Mouse (Mus musculus) heart, embryonic 12.5 days (tissue): ENCODE data around the gene Cep89. TPM values are rescaled to one million over a fixed set of nuclear protein-coding genes. Genes with fewer than 3 reads are reported as not detected.

Source experiments
- ATAC-seq: fragments of 200-750 bp; cut with Nextera tagmentation; 2 replicates; pipeline ENCODE4 v1.8.0; 2017; ENCODE audit warnings: moderate TSS enrichment, moderate library complexity; ENCODE audit not compliant: insufficient number of reproducible peaks, low FRiP score
- H3K27ac ChIP-seq: fragments of 300-500 bp; sonication (generic); 2 replicates; pipeline ENCODE4 v1.5.1; 2016; ENCODE audit warnings: mild to moderate bottlenecking, moderate library complexity; ENCODE audit not compliant: poor library complexity, severe bottlenecking
- H3K27me3 ChIP-seq: fragments of 300-500 bp; sonication (generic); replicated peaks from 2 replicates; pipeline ENCODE4 v1.6.1; 2016; ENCODE audit warnings: mild to moderate bottlenecking, moderate library complexity
- H3K36me3 ChIP-seq: fragments of 300-500 bp; sonication (generic); 2 replicates; pipeline ENCODE4 v1.6.1; 2016; ENCODE audit warnings: mild to moderate bottlenecking, moderate library complexity
- H3K4me1 ChIP-seq: fragments of 300-500 bp; sonication (generic); replicated peaks from 2 replicates; pipeline ENCODE4 v1.6.1; 2016; ENCODE audit warnings: mild to moderate bottlenecking
- H3K4me2 ChIP-seq: fragments of 300-500 bp; sonication (generic); 2 replicates; pipeline ENCODE4 v1.6.1; 2016; ENCODE audit warnings: mild to moderate bottlenecking, moderate library complexity
- H3K4me3 ChIP-seq: fragments of 300-500 bp; sonication (generic); 2 replicates; pipeline ENCODE4 v1.5.1; 2016; ENCODE audit warnings: mild to moderate bottlenecking
- H3K9ac ChIP-seq: fragments of 300-500 bp; sonication (generic); 2 replicates; pipeline ENCODE4 v1.6.1; 2016; ENCODE audit warnings: mild to moderate bottlenecking, moderate library complexity
- H3K9me3 ChIP-seq: fragments of 300-500 bp; sonication (generic); replicated peaks from 2 replicates; pipeline ENCODE4 v1.6.1; 2016; ENCODE audit warnings: mild to moderate bottlenecking, moderate library complexity
- WGBS: fragments of 180-500 bp; shearing (Covaris S2); methylation state at CpG from one replicate; pipeline ENCODE4 v1.1.7; 2016; 5-methylcytosine and 5-hydroxymethylcytosine counted together
- polyA plus RNA-seq: library from polyadenylated mRNA; unstranded; fragments of >200 nt; fragmentation: Nextera tagmentation; extraction: Ambion mirVana; gene quantifications from 2 replicates; pipeline ENCODE4 v1.2.1, GENCODE M21; 2016

The Cep89 gene
- polyA plus RNA-seq = 37.3 and 40.0 TPM in 2 replicates

- ATAC-seq = peak; percentile 95
- H3K36me3 ChIP-seq = peaks cover 44% of the 10 kb centered on the region
Observed at GRCm38 (mm10) chr7:35396542-35397168, at the start of gene Cep89, which contains the start of gene Faap24. Gene Cep89, plus strand, starts transcription at chr7:35397035. Gene Faap24, minus strand, starts transcription at chr7:35396836.

GRCm38 (mm10) chr7:35347918-35348700, 48.7 kb upstream of the Cep89 start:
- 43% methylated on average over 18 of the region's 18 CpGs for WGBS
- ATAC-seq = no peak
- H3K9me3 ChIP-seq = no peaks in the 10 kb centered on the region
- no peaks in the 10 kb centered on the region for H3K36me3 ChIP-seq
- no peak overlapping the region for H3K4me3 ChIP-seq
- H3K27ac ChIP-seq = no peak overlapping the region
- H3K4me2 ChIP-seq = no peak overlapping the region
- H3K9ac ChIP-seq = no peak overlapping the region
- 0 out of 2 replicates have a peak, but pooled peaks cover 6% of the 10 kb centered on the region for H3K4me1 ChIP-seq
- H3K27me3 ChIP-seq = no peaks in the 10 kb centered on the region

More at GRCm38 (mm10) chr7:35396542-35397168, at the start of gene Cep89, which contains the start of gene Faap24:
- Histone ChIP-seq H3K4me3 (peak within 1 kb of the TSS; percentile 80), H3K4me1 (peaks cover 19% of the 10 kb centered on the region), H3K27me3 (no peaks in the 10 kb centered on the region), H3K27ac (0 out of 2 replicates have a peak within 1 kb of the TSS, but pooled peaks have one; percentile 17), H3K9me3 (no peaks in the 10 kb centered on the region), H3K9ac (peak within 1 kb of the TSS; percentile 73), H3K4me2 (peak within 1 kb of the TSS; percentile 82)
- WGBS = under 1% methylated on average over 28 of the region's 28 CpGs

GRCm38 (mm10) chr7:35349022-35349421, 47.8 kb upstream of the Cep89 start:
- no peaks in the 10 kb centered on the region; the same call in 1 of the 2 replicates for H3K9me3 ChIP-seq
- 0 out of 2 replicates have a peak, but pooled peaks cover 3% of the 10 kb centered on the region for H3K36me3 ChIP-seq
- H3K4me2 ChIP-seq = no peak overlapping the region
- H3K27me3 ChIP-seq = no peaks in the 10 kb centered on the region
- no peak overlapping the region for H3K4me3 ChIP-seq
- 0 out of 2 replicates have a peak, but pooled peaks cover 6% of the 10 kb centered on the region for H3K4me1 ChIP-seq
- no peak overlapping the region for H3K9ac ChIP-seq
- H3K27ac ChIP-seq = no peak overlapping the region
- WGBS = 90% methylated on average over 4 of the region's 4 CpGs
- no peak for ATAC-seq

GRCm38 (mm10) chr7:35349886-35350684, 46.8 kb upstream of the Cep89 start:
- Histone ChIP-seq H3K4me2 (no peak overlapping the region), H3K27me3 (no peaks in the 10 kb centered on the region), H3K4me3 (no peak overlapping the region), H3K9me3 (no peaks in the 10 kb centered on the region; the same call in 1 of the 2 replicates), H3K27ac (no peak overlapping the region), H3K4me1 (0 out of 2 replicates have a peak, but pooled peaks cover 6% of the 10 kb centered on the region), H3K36me3 (0 out of 2 replicates have a peak, but pooled peaks cover 3% of the 10 kb centered on the region), H3K9ac (no peak overlapping the region)
- WGBS = 87% methylated on average over 8 of the region's 8 CpGs
- ATAC-seq = no peak

- H3K4me2 ChIP-seq = no peak overlapping the region
- no peak overlapping the region for H3K4me3 ChIP-seq
- H3K4me1 ChIP-seq = 0 out of 2 replicates have a peak, but pooled peaks cover 10% of the 10 kb centered on the region
- no peaks in the 10 kb centered on the region for H3K27me3 ChIP-seq
- ATAC-seq = no peak
- WGBS = 93% methylated on average over 3 of the region's 3 CpGs
- H3K9ac ChIP-seq = no peak overlapping the region
- H3K36me3 ChIP-seq = 0 out of 2 replicates have a peak, but pooled peaks cover 3% of the 10 kb centered on the region
- no peak overlapping the region for H3K27ac ChIP-seq
- H3K9me3 ChIP-seq = no peaks in the 10 kb centered on the region; the same call in 1 of the 2 replicates
Observed at GRCm38 (mm10) chr7:35351155-35351554, 45.7 kb upstream of the Cep89 start.

GRCm38 (mm10) chr7:35353306-35353705, 43.5 kb upstream of the Cep89 start:
- ATAC-seq = no peak
- Histone ChIP-seq H3K27ac (no peak overlapping the region), H3K36me3 (0 out of 2 replicates have a peak, but pooled peaks cover 3% of the 10 kb centered on the region), H3K27me3 (no peaks in the 10 kb centered on the region), H3K4me3 (no peak overlapping the region), H3K9me3 (no peaks in the 10 kb centered on the region; the same call in 1 of the 2 replicates), H3K4me1 (0 out of 2 replicates have a peak, but pooled peaks cover 5% of the 10 kb centered on the region), H3K4me2 (no peak overlapping the region), H3K9ac (no peak overlapping the region)
- 92% methylated on average over 15 of the region's 15 CpGs for WGBS

GRCm38 (mm10) chr7:35355303-35355872, 41.4 kb upstream of the Cep89 start:
- H3K27ac ChIP-seq = no peak overlapping the region
- H3K4me3 ChIP-seq = no peak overlapping the region
- ATAC-seq = no peak

GRCm38 (mm10) chr7:35357621-35358020, 39.2 kb upstream of the Cep89 start:
- Histone ChIP-seq H3K4me1 (peaks cover 15% of the 10 kb centered on the region), H3K36me3 (0 out of 2 replicates have a peak, but pooled peaks cover 3% of the 10 kb centered on the region), H3K9me3 (no peaks in the 10 kb centered on the region; the same call in 1 of the 2 replicates), H3K9ac (no peak overlapping the region), H3K27ac (no peak overlapping the region), H3K27me3 (no peaks in the 10 kb centered on the region), H3K4me2 (no peak overlapping the region), H3K4me3 (no peak overlapping the region)
- no peak for ATAC-seq
- 82% methylated on average over 12 of the region's 12 CpGs for WGBS

More at GRCm38 (mm10) chr7:35355303-35355872, 41.4 kb upstream of the Cep89 start:
- H3K27me3 ChIP-seq = no peaks in the 10 kb centered on the region
- 0 out of 2 replicates have a peak, but pooled peaks cover 3% of the 10 kb centered on the region for H3K36me3 ChIP-seq
- no peak overlapping the region for H3K9ac ChIP-seq
- 0 out of 2 replicates have a peak, but pooled peaks cover 5% of the 10 kb centered on the region for H3K4me1 ChIP-seq
- 61% methylated on average over 5 of the region's 5 CpGs for WGBS
- H3K9me3 ChIP-seq = no peaks in the 10 kb centered on the region; the same call in 1 of the 2 replicates
- H3K4me2 ChIP-seq = no peak overlapping the region

- Histone ChIP-seq H3K36me3 (peaks cover 5% of the 10 kb centered on the region; the same call in 1 of the 2 replicates), H3K4me2 (peak overlapping the region; percentile 23), H3K4me1 (peaks cover 26% of the 10 kb centered on the region), H3K27me3 (no peaks in the 10 kb centered on the region), H3K9ac (no peak overlapping the region), H3K4me3 (no peak overlapping the region), H3K27ac (peak overlapping the region; percentile 39; the same call in 1 of the 2 replicates), H3K9me3 (no peaks in the 10 kb centered on the region)
- 33% methylated on average over 5 of the region's 5 CpGs for WGBS
- no peak for ATAC-seq
Observed at GRCm38 (mm10) chr7:35362253-35362652, 34.6 kb upstream of the Cep89 start.

GRCm38 (mm10) chr7:35362868-35363267, 34.0 kb upstream of the Cep89 start:
- WGBS = 69% methylated on average over 5 of the region's 5 CpGs
- H3K4me3 ChIP-seq = no peak overlapping the region
- no peak for ATAC-seq
- no peak overlapping the region for H3K4me2 ChIP-seq
- peaks cover 3% of the 10 kb centered on the region; the same call in 1 of the 2 replicates for H3K9me3 ChIP-seq
- H3K36me3 ChIP-seq = peaks cover 8% of the 10 kb centered on the region
- peaks cover 26% of the 10 kb centered on the region for H3K4me1 ChIP-seq
- H3K27ac ChIP-seq = no peak overlapping the region; the same call in 1 of the 2 replicates
- H3K27me3 ChIP-seq = no peaks in the 10 kb centered on the region
- H3K9ac ChIP-seq = no peak overlapping the region
